Comparison of ENCODE assay signal across 8 mouse cellular contexts in the genomic region with DNA sequence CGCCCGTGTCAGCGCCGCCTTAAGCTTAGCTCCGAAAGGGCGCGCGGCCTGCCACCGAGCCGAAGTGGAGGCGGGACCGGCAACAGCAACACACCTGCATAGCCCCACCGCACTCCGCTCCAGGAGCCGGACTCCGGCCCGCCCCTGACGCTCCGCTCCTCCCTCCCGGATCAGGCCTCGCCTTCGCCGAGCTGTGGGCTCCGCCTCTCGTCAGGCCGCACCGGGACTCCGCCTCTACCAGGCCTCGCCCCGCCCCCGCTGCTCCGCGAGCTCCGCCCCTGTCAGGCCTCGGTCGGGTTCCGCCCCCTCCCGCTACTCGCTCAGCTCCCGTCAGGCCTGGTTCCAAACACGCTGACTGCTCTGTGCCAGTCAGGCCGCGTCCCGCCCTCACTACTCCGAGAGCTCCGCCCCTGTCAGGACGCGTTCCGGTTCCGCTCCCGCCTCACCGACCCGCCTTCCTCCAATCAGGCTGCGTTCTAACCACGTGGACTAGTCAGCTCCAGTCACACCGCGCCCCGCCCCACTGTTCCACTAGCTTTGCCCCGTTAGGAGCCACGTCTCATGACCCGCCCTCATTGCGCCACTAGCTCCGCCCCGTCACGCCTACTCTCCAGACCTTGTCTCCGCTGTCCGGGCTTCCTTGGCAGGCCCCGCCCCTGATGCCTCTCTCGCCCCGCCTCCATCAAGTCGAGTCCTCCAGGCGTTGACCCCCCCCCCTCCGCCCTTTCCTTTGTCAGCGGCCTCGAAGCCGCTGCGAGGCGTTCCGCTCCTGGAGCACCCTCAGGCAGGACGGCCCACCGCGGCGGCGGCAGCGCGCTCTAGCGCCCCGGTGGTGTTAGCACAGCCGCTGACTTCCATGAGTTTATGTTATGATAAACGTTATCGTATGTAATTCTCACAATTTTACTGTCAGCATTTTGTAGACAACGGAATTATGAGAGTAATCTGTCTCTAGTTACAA. TPM values are rescaled to one million over a fixed set of nuclear protein-coding genes. Genes with fewer than 3 reads are reported as not detected.
A peak's percentile ranks its signal among the peaks of the same experiment; 100 is the strongest.
DNase-seq lines count a peak whose midpoint lies in the region; ATAC-seq lines count a peak whose summit lies in the region.

A gene (minus strand): TSS at position 750 of the 961 bp plus-strand sequence.

- H3K4me3 ChIP-seq in hindbrain, embryonic 12.5 days, result peak within 1 kb of the TSS; percentile 69

- peaks cover 27% of the 10 kb centered on the region for H3K36me3 ChIP-seq in hindbrain, embryonic 12.5 days

- no peaks in the 10 kb centered on the region for H3K27me3 ChIP-seq in hindbrain, embryonic 12.5 days

- peak within 1 kb of the TSS; percentile 79 for H3K4me2 ChIP-seq in hindbrain, embryonic 12.5 days (replicated peaks)

- peak; percentile 99 for ATAC-seq in hindbrain, embryonic 12.5 days (ENCODE audit: low FRiP score)

- H3K4me1 ChIP-seq in hindbrain, embryonic 12.5 days, result peaks cover 9% of the 10 kb centered on the region

- H3K9ac ChIP-seq in hindbrain, embryonic 12.5 days, result peak within 1 kb of the TSS; percentile 73

- peak; percentile 100 for DNase-seq in NIH3T3 (ENCODE audit: low read depth)
- peak; percentile 100 for DNase-seq in cerebellum, postnatal 10 days
- peak; percentile 100 for DNase-seq in frontal cortex, postnatal 10 days (ENCODE audit: low spot score in 2 of 2)
- peak; percentile 100 for DNase-seq in layer of hippocampus, postnatal 14 days (ENCODE audit: low spot score in 2 of 2)
- peak; percentile 100 for DNase-seq in lung, postnatal 14 days
- DNase-seq in retina, adult 2 months (ENCODE audit: low read depth, low spot score), result peak; percentile 100
- peak; percentile 100 for DNase-seq in thymus, postnatal 36 days

- WGBS in hindbrain, embryonic 12.5 days, result under 1% methylated on average over 91 of the region's 92 CpGs

- H3K27ac ChIP-seq in hindbrain, embryonic 12.5 days, result peak within 1 kb of the TSS; percentile 94

- H3K9me3 ChIP-seq in hindbrain, embryonic 12.5 days (replicated peaks), result no peaks in the 10 kb centered on the region

RNA-seq across cellular contexts. Expression of the gene that starts here (rescaled TPM):
- 173 and 175 TPM in 2 replicates for polyA plus RNA-seq in hindbrain, embryonic 12.5 days (2016; fragmentation: Nextera tagmentation; extraction: Ambion mirVana)
- 10 to 100 TPM; 50.4 to 55.2 TPM for total RNA-seq in layer of hippocampus, postnatal 14 days (2021)

Comparison
In these comparisons a context has a peak if more than half of its experiments do, and no peak if none do; other contexts are left out.
1. Peak in every context shown above with its lines: DNase-seq, ATAC-seq, H3K4me3 ChIP-seq and H3K27ac ChIP-seq.